Mouse (Mus musculus): ENCODE results near the gene 4931409K22Rik. TPM values are rescaled to one million over a fixed set of nuclear protein-coding genes. Genes with fewer than 3 reads are reported as not detected.

Gene 4931409K22Rik
- polyA plus RNA-seq, 1 experiment, result not detected

GRCm38 (mm10) chr5:24508406-24508805 lies 48.2 kb downstream of the 4931409K22Rik start:
- H3K4me1 ChIP-seq (ENCODE audit: control insufficient read depth, insufficient read depth, low read length), result peaks cover 3% of the 10 kb centered on the region
- no peaks in the 10 kb centered on the region for H3K36me3 ChIP-seq (ENCODE audit: control insufficient read depth, insufficient read depth, low read length, poor library complexity, severe bottlenecking)
- H3K27me3 ChIP-seq (ENCODE audit: control insufficient read depth, insufficient read depth, low read length, poor library complexity, severe bottlenecking), result no peaks in the 10 kb centered on the region
- H3K4me3 ChIP-seq (ENCODE audit: low read depth, low read length), result no peak overlapping the region
- 0 out of 2 replicates have a peak, but pooled peaks cover 5% of the 10 kb centered on the region for H3K9me3 ChIP-seq (replicated peaks; ENCODE audit: control insufficient read depth, insufficient read depth, low read length, poor library complexity, severe bottlenecking)
- TF ChIP-seq EP300 (IDR thresholded peaks at IDR 0.05; ENCODE audit: insufficient read depth, low read depth, low read length), result no peak
- no peak for TF ChIP-seq CTCF (IDR thresholded peaks at IDR 0.05; ENCODE audit: low read depth, low read length)
- no peak for TF ChIP-seq POLR2A (IDR thresholded peaks at IDR 0.05; ENCODE audit: insufficient read depth, low read length)
- H3K27ac ChIP-seq (ENCODE audit: insufficient read depth, low read length), result no peak overlapping the region
- no peak overlapping the region for H3K9ac ChIP-seq (ENCODE audit: low read depth, poor library complexity, severe bottlenecking)

- Histone ChIP-seq H3K27ac (ENCODE audit: insufficient read depth, low read length) (no peak overlapping the region), H3K9ac (ENCODE audit: low read depth, poor library complexity, severe bottlenecking) (no peak overlapping the region), H3K4me3 (ENCODE audit: low read depth, low read length) (no peak overlapping the region), H3K9me3 (replicated peaks; ENCODE audit: control insufficient read depth, insufficient read depth, low read length, poor library complexity, severe bottlenecking) (0 out of 2 replicates have a peak, but pooled peaks cover 5% of the 10 kb centered on the region), H3K27me3 (ENCODE audit: control insufficient read depth, insufficient read depth, low read length, poor library complexity, severe bottlenecking) (no peaks in the 10 kb centered on the region), H3K4me1 (ENCODE audit: control insufficient read depth, insufficient read depth, low read length) (no peaks in the 10 kb centered on the region), H3K36me3 (ENCODE audit: control insufficient read depth, insufficient read depth, low read length, poor library complexity, severe bottlenecking) (peaks cover 3% of the 10 kb centered on the region)
- TF ChIP-seq EP300 (IDR thresholded peaks at IDR 0.05; ENCODE audit: insufficient read depth, low read depth, low read length) (no peak), POLR2A (IDR thresholded peaks at IDR 0.05; ENCODE audit: insufficient read depth, low read length) (no peak), CTCF (IDR thresholded peaks at IDR 0.05; ENCODE audit: low read depth, low read length) (no peak)
These were observed 51.1 kb downstream of the 4931409K22Rik start for GRCm38 (mm10) chr5:24505513-24505912.

GRCm38 (mm10) chr5:24502786-24503185 lies 53.8 kb downstream of the 4931409K22Rik start:
- Histone ChIP-seq H3K4me3 (ENCODE audit: low read depth, low read length) (no peak overlapping the region), H3K27ac (ENCODE audit: insufficient read depth, low read length) (no peak overlapping the region), H3K9me3 (replicated peaks; ENCODE audit: control insufficient read depth, insufficient read depth, low read length, poor library complexity, severe bottlenecking) (no peaks in the 10 kb centered on the region), H3K27me3 (ENCODE audit: control insufficient read depth, insufficient read depth, low read length, poor library complexity, severe bottlenecking) (no peaks in the 10 kb centered on the region), H3K4me1 (ENCODE audit: control insufficient read depth, insufficient read depth, low read length) (no peaks in the 10 kb centered on the region), H3K36me3 (ENCODE audit: control insufficient read depth, insufficient read depth, low read length, poor library complexity, severe bottlenecking) (peaks cover 3% of the 10 kb centered on the region), H3K9ac (ENCODE audit: low read depth, poor library complexity, severe bottlenecking) (no peak overlapping the region)
- TF ChIP-seq CTCF (IDR thresholded peaks at IDR 0.05; ENCODE audit: low read depth, low read length), result no peak
- TF ChIP-seq POLR2A (IDR thresholded peaks at IDR 0.05; ENCODE audit: insufficient read depth, low read length), result no peak
- TF ChIP-seq EP300 (IDR thresholded peaks at IDR 0.05; ENCODE audit: insufficient read depth, low read depth, low read length), result no peak

GRCm38 (mm10) chr5:24500851-24501250 lies 55.8 kb downstream of the 4931409K22Rik start:
- TF ChIP-seq EP300 (IDR thresholded peaks at IDR 0.05; ENCODE audit: insufficient read depth, low read depth, low read length) (no peak), POLR2A (IDR thresholded peaks at IDR 0.05; ENCODE audit: insufficient read depth, low read length) (no peak), CTCF (IDR thresholded peaks at IDR 0.05; ENCODE audit: low read depth, low read length) (no peak)
- H3K9ac ChIP-seq (ENCODE audit: low read depth, poor library complexity, severe bottlenecking), result no peak overlapping the region
- no peaks in the 10 kb centered on the region for H3K27me3 ChIP-seq (ENCODE audit: control insufficient read depth, insufficient read depth, low read length, poor library complexity, severe bottlenecking)
- no peak overlapping the region for H3K27ac ChIP-seq (ENCODE audit: insufficient read depth, low read length)
- H3K36me3 ChIP-seq (ENCODE audit: control insufficient read depth, insufficient read depth, low read length, poor library complexity, severe bottlenecking), result peaks cover 3% of the 10 kb centered on the region
- no peaks in the 10 kb centered on the region for H3K4me1 ChIP-seq (ENCODE audit: control insufficient read depth, insufficient read depth, low read length)
- no peak overlapping the region for H3K4me3 ChIP-seq (ENCODE audit: low read depth, low read length)
- no peaks in the 10 kb centered on the region for H3K9me3 ChIP-seq (replicated peaks; ENCODE audit: control insufficient read depth, insufficient read depth, low read length, poor library complexity, severe bottlenecking)

GRCm38 (mm10) chr5:24499113-24499512 lies 57.5 kb downstream of the 4931409K22Rik start:
- H3K36me3 ChIP-seq (ENCODE audit: control insufficient read depth, insufficient read depth, low read length, poor library complexity, severe bottlenecking), result peaks cover 3% of the 10 kb centered on the region
- H3K4me1 ChIP-seq (ENCODE audit: control insufficient read depth, insufficient read depth, low read length), result no peaks in the 10 kb centered on the region
- H3K9me3 ChIP-seq (replicated peaks; ENCODE audit: control insufficient read depth, insufficient read depth, low read length, poor library complexity, severe bottlenecking), result no peaks in the 10 kb centered on the region
- H3K27me3 ChIP-seq (ENCODE audit: control insufficient read depth, insufficient read depth, low read length, poor library complexity, severe bottlenecking), result no peaks in the 10 kb centered on the region
- no peak for TF ChIP-seq EP300 (IDR thresholded peaks at IDR 0.05; ENCODE audit: insufficient read depth, low read depth, low read length)
- no peak for TF ChIP-seq POLR2A (IDR thresholded peaks at IDR 0.05; ENCODE audit: insufficient read depth, low read length)
- TF ChIP-seq CTCF (IDR thresholded peaks at IDR 0.05; ENCODE audit: low read depth, low read length), result no peak
- no peak overlapping the region for H3K27ac ChIP-seq (ENCODE audit: insufficient read depth, low read length)
- H3K9ac ChIP-seq (ENCODE audit: low read depth, poor library complexity, severe bottlenecking), result no peak overlapping the region
- H3K4me3 ChIP-seq (ENCODE audit: low read depth, low read length), result no peak overlapping the region

- Histone ChIP-seq H3K9ac (ENCODE audit: low read depth, poor library complexity, severe bottlenecking) (no peak overlapping the region), H3K27me3 (ENCODE audit: control insufficient read depth, insufficient read depth, low read length, poor library complexity, severe bottlenecking) (no peaks in the 10 kb centered on the region), H3K27ac (ENCODE audit: insufficient read depth, low read length) (no peak overlapping the region), H3K4me3 (ENCODE audit: low read depth, low read length) (no peak overlapping the region), H3K4me1 (ENCODE audit: control insufficient read depth, insufficient read depth, low read length) (no peaks in the 10 kb centered on the region), H3K36me3 (ENCODE audit: control insufficient read depth, insufficient read depth, low read length, poor library complexity, severe bottlenecking) (peaks cover 3% of the 10 kb centered on the region), H3K9me3 (replicated peaks; ENCODE audit: control insufficient read depth, insufficient read depth, low read length, poor library complexity, severe bottlenecking) (no peaks in the 10 kb centered on the region)
- TF ChIP-seq POLR2A (IDR thresholded peaks at IDR 0.05; ENCODE audit: insufficient read depth, low read length), result no peak
- TF ChIP-seq EP300 (IDR thresholded peaks at IDR 0.05; ENCODE audit: insufficient read depth, low read depth, low read length), result no peak
- no peak for TF ChIP-seq CTCF (IDR thresholded peaks at IDR 0.05; ENCODE audit: low read depth, low read length)
These were observed 59.1 kb downstream of the 4931409K22Rik start for GRCm38 (mm10) chr5:24497526-24497925.
